Mouse (Mus musculus) bone marrow macrophage, adult 2 months (primary cell): ENCODE measurements around the gene Snrk. TPM values are rescaled to one million over a fixed set of nuclear protein-coding genes. Genes with fewer than 3 reads are reported as not detected.

ENCODE experiments used
- H3K27ac ChIP-seq: 2 replicates; pipeline ENCODE4 v1.5.1; 2012; ENCODE audit warnings: low read depth, low read length; ENCODE audit not compliant: insufficient read depth
- H3K4me1 ChIP-seq: 2 replicates; pipeline ENCODE4 v1.6.1; 2012; ENCODE audit warnings: low read length; ENCODE audit not compliant: control insufficient read depth, insufficient read depth
- H3K4me3 ChIP-seq: 2 replicates; pipeline ENCODE4 v1.5.1; 2012; ENCODE audit warnings: mild to moderate bottlenecking, low read length, moderate library complexity; ENCODE audit not compliant: insufficient read depth
- CTCF ChIP-seq: IDR thresholded peaks from 2 replicates; pipeline ENCODE4 v1.5.1; 2012; ENCODE audit warnings: low read depth, mild to moderate bottlenecking, low read length, moderate library complexity
- POLR2A ChIP-seq: IDR thresholded peaks from 2 replicates; pipeline ENCODE4 v1.6.1; 2012; ENCODE audit warnings: mild to moderate bottlenecking, low read depth, low read length, borderline replicate concordance
- polyA plus RNA-seq: library from polyadenylated mRNA; stranded (reverse); fragments of >200 nt; gene quantifications from 2 replicates; pipeline ENCODE4 v1.2.4, GENCODE M21; 2012; ENCODE audit not compliant: missing spikeins, insufficient read depth, insufficient read length

Snrk gene
- 22.6 and 26.1 TPM in 2 replicates for polyA plus RNA-seq

GRCm38 (mm10) chr9:122117112-122117616, at the start of gene Snrk:
Snrk (plus strand) TSS chr9:122117266.
- H3K27ac ChIP-seq, result peak within 1 kb of the TSS; percentile 66
- H3K4me3 ChIP-seq, result peak within 1 kb of the TSS; percentile 86
- TF ChIP-seq POLR2A (no peak), CTCF (no peak)
- peaks cover 27% of the 10 kb centered on the region for H3K4me1 ChIP-seq

DNA sequence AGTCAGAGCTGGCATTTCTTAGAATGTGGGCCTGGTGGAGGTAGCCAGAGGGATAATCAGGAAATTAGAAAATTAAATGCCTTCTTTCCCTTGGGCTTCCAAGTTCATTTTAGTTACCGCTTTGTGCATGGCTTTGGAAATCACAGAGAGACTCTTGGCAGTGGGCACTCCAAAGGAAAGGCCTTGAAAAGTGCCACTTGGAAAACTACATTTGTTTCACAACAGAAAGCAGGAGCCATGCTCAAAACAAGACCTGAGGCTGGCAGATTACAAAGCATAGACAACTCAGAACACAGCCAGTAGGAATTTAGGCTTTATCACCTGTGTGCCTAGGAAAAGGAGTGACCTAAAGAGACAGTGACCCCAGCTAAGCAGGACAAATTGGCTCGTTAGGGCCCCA, 49.4 kb upstream of the Snrk start:
- Histone ChIP-seq H3K4me3 (no peak overlapping the region), H3K4me1 (no peaks in the 10 kb centered on the region), H3K27ac (no peak overlapping the region)
- TF ChIP-seq CTCF (no peak), POLR2A (no peak)

GRCm38 (mm10) chr9:122069560-122070174, 47.4 kb upstream of the Snrk start:
- no peak overlapping the region for H3K27ac ChIP-seq
- no peak for TF ChIP-seq POLR2A
- no peak for TF ChIP-seq CTCF
- no peaks in the 10 kb centered on the region for H3K4me1 ChIP-seq
- no peak overlapping the region for H3K4me3 ChIP-seq

- no peak overlapping the region for H3K4me3 ChIP-seq
- H3K4me1 ChIP-seq, result no peaks in the 10 kb centered on the region
- TF ChIP-seq CTCF, result no peak
- no peak for TF ChIP-seq POLR2A
- no peak overlapping the region for H3K27ac ChIP-seq
Observed at GRCm38 (mm10) chr9:122073980-122074379, 43.1 kb upstream of the Snrk start.

DNA sequence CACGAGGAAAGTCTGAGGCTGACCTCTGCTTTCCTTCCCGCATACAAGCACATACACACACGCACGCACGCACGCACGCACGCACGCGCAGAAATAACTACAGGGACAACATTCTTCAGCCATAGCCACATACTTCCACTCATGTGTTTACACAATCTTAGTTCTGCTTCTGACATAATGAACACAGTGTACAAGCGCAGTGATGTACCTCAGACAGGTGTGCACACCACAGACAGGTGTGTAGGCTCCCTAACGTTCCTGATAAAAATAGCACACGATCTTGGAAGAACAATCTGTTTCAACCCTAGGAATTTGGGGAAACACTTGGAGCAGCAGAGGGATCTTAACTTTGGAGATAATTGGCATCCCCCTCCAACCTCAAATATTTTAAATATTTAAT, 42.5 kb upstream of the Snrk start:
- no peak overlapping the region for H3K27ac ChIP-seq
- no peak for TF ChIP-seq CTCF
- no peak for TF ChIP-seq POLR2A

DNA sequence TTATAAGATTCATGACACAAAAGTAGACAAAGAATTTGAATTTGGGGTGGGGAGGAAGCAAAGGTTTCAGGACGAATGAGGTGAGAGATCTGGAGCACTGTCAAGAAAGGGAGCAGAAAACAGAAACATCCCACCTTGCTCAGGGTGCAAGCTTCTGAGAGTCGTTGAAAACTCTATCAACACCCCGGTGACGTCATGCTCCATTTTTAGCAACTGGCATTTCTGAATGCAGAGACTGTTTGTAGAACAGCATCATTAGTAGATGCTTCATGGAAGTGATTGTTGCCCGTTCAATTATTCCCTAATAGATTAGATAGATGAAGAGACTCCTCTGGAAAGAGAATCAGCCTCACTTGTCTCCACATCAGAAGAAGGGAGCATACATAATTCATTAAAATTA, 38.6 kb upstream of the Snrk start:
- H3K4me3 ChIP-seq, result no peak overlapping the region
- H3K4me1 ChIP-seq, result no peaks in the 10 kb centered on the region
- TF ChIP-seq POLR2A (no peak), CTCF (no peak)

More for the DNA sequence above, 42.5 kb upstream of the Snrk start:
- H3K4me1 ChIP-seq, result no peaks in the 10 kb centered on the region
- no peak overlapping the region for H3K4me3 ChIP-seq

GRCm38 (mm10) chr9:122083698-122084097, 33.4 kb upstream of the Snrk start:
- Histone ChIP-seq H3K4me1 (peaks cover 12% of the 10 kb centered on the region; the same call in 1 of the 2 replicates), H3K27ac (no peak overlapping the region), H3K4me3 (no peak overlapping the region)
- TF ChIP-seq POLR2A (no peak), CTCF (no peak)

More for the DNA sequence above, 38.6 kb upstream of the Snrk start:
- H3K27ac ChIP-seq, result no peak overlapping the region

DNA sequence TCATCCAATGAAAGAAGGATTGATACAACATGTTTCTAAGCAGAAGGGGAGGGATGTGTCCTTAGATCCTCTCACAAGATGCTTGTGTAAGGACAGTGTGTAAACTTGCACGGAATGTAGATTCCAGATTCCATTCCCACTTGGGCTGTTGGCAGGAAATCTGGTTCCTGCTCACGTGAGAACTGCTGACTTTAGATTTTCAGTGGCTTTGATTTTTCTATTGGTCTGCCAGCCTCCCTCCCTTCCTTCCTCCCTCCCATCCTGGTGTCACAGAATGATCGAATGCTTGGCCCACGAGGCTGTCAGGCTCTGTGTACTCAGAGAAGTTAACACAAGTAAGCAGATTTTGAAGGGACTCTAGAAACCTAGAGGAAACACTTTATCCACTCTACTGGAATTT, 32.9 kb upstream of the Snrk start:
- no peak for TF ChIP-seq CTCF
- no peak for TF ChIP-seq POLR2A
- no peak overlapping the region for H3K27ac ChIP-seq
- H3K4me1 ChIP-seq, result peaks cover 12% of the 10 kb centered on the region; the same call in 1 of the 2 replicates
- no peak overlapping the region for H3K4me3 ChIP-seq

DNA sequence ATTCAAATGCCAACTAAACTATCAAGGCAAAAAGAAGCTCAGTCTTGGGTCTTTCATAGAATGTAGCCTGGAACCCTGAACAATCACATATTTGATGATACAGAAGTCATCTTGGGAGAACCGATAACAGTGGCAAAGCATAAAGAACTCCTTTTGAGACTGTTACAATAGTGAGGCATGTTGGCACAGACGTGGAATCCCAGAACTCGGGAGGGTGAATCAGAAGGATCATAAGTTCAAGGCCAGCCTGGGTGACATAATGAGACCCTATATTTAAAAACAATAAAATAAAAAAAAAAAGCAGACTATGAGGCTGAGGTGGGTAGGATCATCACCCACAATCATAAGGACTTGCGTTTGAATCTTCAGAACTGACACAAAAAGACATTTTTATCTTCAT, 32.4 kb upstream of the Snrk start:
- Histone ChIP-seq H3K4me3 (no peak overlapping the region), H3K4me1 (peaks cover 12% of the 10 kb centered on the region; the same call in 1 of the 2 replicates), H3K27ac (no peak overlapping the region)
- no peak for TF ChIP-seq CTCF
- no peak for TF ChIP-seq POLR2A

GRCm38 (mm10) chr9:122085055-122085454, 32.0 kb upstream of the Snrk start:
- TF ChIP-seq POLR2A (no peak), CTCF (no peak)
- Histone ChIP-seq H3K4me1 (peaks cover 12% of the 10 kb centered on the region; the same call in 1 of the 2 replicates), H3K27ac (no peak overlapping the region)

More at GRCm38 (mm10) chr9:122085055-122085454, 32.0 kb upstream of the Snrk start:
- H3K4me3 ChIP-seq, result no peak overlapping the region
